Mouse (Mus musculus) midbrain, embryonic 14.5 days (tissue): ENCODE data around the gene Lrrc41. TPM values are rescaled to one million over a fixed set of nuclear protein-coding genes. Genes with fewer than 3 reads are reported as not detected.

ENCODE experiments used
- ATAC-seq: fragments of 200-750 bp; cut with Nextera tagmentation; 2 replicates; pipeline ENCODE4 v1.8.0; 2017; ENCODE audit warnings: moderate number of reproducible peaks, moderate library complexity; ENCODE audit not compliant: low FRiP score, low TSS enrichment
- DNase-seq: peaks from one replicate; pipeline ENCODE4 v3.0.0-alpha.2; 2015
- H3K27ac ChIP-seq: fragments of 300-500 bp; sonication (generic); replicated peaks from 2 replicates; pipeline ENCODE4 v1.5.1; 2014; ENCODE audit warnings: mild to moderate bottlenecking, low read depth, low read length, moderate library complexity
- H3K27me3 ChIP-seq: fragments of 300-500 bp; sonication (generic); 2 replicates; pipeline ENCODE4 v1.6.1; 2014; ENCODE audit warnings: low read length, control low read depth, mixed read lengths; ENCODE audit not compliant: control insufficient read depth, insufficient read depth
- H3K36me3 ChIP-seq: fragments of 300-500 bp; sonication (generic); 2 replicates; pipeline ENCODE4 v1.6.1; 2014; ENCODE audit warnings: low read length, control low read depth; ENCODE audit not compliant: control insufficient read depth, insufficient read depth
- H3K4me1 ChIP-seq: fragments of 300-500 bp; sonication (generic); 2 replicates; pipeline ENCODE4 v1.6.1; 2014; ENCODE audit warnings: mild to moderate bottlenecking, antibody characterized with exemption, low read length, control low read depth; ENCODE audit not compliant: control insufficient read depth, insufficient read depth
- H3K4me2 ChIP-seq: fragments of 300-500 bp; sonication (generic); 2 replicates; pipeline ENCODE4 v1.6.1; 2014; ENCODE audit warnings: mild to moderate bottlenecking, low read length, moderate library complexity
- H3K4me3 ChIP-seq: fragments of 300-500 bp; sonication (generic); replicated peaks from 2 replicates; pipeline ENCODE4 v1.5.1; 2014; ENCODE audit warnings: low read depth, low read length
- H3K9ac ChIP-seq: fragments of 300-500 bp; sonication (generic); replicated peaks from 2 replicates; pipeline ENCODE4 v1.6.1; 2014; ENCODE audit warnings: mild to moderate bottlenecking, low read length, moderate library complexity
- H3K9me3 ChIP-seq: fragments of 300-500 bp; sonication (generic); 2 replicates; pipeline ENCODE4 v1.6.1; 2016; ENCODE audit warnings: low read length, control low read depth, mixed read lengths; ENCODE audit not compliant: control insufficient read depth
- WGBS: fragments of 180-500 bp; shearing (Covaris S2); extraction: QIAGEN DNeasy Blood & Tissue Kit; methylation state at CpG from one replicate; pipeline ENCODE4 v1.1.7; 2014; 5-methylcytosine and 5-hydroxymethylcytosine counted together
- polyA plus RNA-seq: library from polyadenylated mRNA; unstranded; fragments of >200 nt; fragmentation: Nextera tagmentation; extraction: Ambion mirVana; gene quantifications from 2 replicates; pipeline ENCODE4 v1.2.1, GENCODE M21; 2014

The Lrrc41 gene
- polyA plus RNA-seq, 1 experiment from 2014 or later: 75.2 TPM

DNA sequence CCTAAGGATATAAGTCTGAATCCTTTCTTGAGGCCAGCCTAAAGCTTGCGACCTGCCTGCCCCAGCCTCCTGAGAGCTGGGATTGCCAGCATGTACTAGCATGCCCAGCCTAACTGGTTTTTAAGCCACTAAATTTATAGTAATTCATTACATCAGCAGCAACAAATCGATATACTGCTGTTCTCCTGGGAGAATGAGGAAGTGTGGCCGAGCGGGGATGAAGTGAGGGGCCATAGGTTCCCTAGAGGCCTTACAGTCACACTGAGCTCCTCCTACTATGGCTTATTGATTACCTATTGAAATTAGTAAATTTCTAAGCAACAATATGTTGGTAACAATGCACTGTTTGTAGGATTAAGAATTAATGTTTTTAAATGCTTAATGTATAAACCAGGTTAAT lies 58.1 kb downstream of the Lrrc41 start:
- Histone ChIP-seq H3K27me3 (no peaks in the 10 kb centered on the region), H3K9me3 (no peaks in the 10 kb centered on the region), H3K36me3 (no peaks in the 10 kb centered on the region), H3K4me3 (no peak overlapping the region), H3K27ac (no peak overlapping the region), H3K9ac (no peak overlapping the region), H3K4me2 (no peak overlapping the region), H3K4me1 (no peaks in the 10 kb centered on the region)
- DNase-seq: no peak
- 87% methylated on average over 4 of the region's 4 CpGs for WGBS
- ATAC-seq: no peak

DNA sequence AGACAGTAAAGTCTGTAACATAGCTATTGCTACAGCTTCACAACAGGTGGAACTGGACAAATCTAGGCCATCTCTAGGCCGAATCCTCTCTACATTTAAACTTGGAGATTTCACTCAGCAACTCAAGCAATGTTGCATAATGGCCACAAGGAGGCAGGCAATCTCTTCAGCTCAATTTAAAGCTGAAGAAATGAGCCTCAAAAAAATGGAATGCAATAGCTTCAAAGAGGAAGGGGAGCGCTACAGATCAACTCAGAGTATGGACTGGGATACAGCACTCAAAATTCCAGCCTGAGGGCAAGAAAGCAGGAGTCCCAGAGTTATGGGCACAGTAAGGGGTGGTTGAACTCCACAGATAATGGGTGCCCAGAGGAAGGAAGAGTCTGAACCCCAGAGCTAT lies 59.9 kb downstream of the Lrrc41 start:
- no peak overlapping the region for H3K9ac ChIP-seq
- no peak overlapping the region for H3K27ac ChIP-seq
- H3K27me3 ChIP-seq: no peaks in the 10 kb centered on the region
- no peak for ATAC-seq
- H3K4me1 ChIP-seq: no peaks in the 10 kb centered on the region
- WGBS: 39% methylated on average over 2 of the region's 2 CpGs
- no peak overlapping the region for H3K4me2 ChIP-seq
- DNase-seq: peak; percentile 84
- H3K9me3 ChIP-seq: no peaks in the 10 kb centered on the region
- no peaks in the 10 kb centered on the region for H3K36me3 ChIP-seq
- no peak overlapping the region for H3K4me3 ChIP-seq

DNA sequence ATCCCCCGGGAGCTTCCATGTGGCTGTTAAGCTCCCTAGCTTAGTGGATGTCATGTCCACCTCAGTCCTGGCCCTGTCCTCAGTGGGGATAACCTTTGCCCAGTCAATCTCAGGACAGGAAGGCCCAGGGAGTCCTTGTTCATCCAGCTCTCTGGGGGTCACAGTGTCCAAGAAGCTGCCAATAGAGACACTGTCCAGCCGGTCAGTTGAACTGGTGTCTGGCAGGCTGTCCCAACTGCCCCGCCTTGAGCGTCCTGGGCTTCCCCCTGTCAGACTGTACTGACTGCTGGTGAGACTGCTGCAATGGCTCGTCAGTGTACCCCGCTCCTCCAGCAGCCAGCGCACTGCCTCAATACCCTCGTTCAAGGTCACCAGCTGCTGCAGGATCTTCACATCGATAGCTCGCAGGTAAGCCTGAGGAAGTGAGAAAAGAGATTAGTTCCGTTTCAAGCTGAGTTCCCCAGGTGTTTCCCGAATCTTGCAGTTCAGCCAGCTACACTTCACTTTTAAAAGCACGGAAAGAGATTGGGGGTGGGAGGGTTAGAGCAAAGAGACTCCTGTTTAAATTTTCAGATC lies 62.4 kb downstream of the Lrrc41 start:
- WGBS: 52% methylated on average over 13 of the region's 13 CpGs
- no peak overlapping the region for H3K27ac ChIP-seq
- H3K9me3 ChIP-seq: no peaks in the 10 kb centered on the region
- no peak overlapping the region for H3K4me3 ChIP-seq
- ATAC-seq (no peak), DNase-seq (no peak)
- H3K36me3 ChIP-seq: no peaks in the 10 kb centered on the region
- no peak overlapping the region for H3K4me2 ChIP-seq
- H3K9ac ChIP-seq: no peak overlapping the region
- no peaks in the 10 kb centered on the region for H3K27me3 ChIP-seq
- no peaks in the 10 kb centered on the region for H3K4me1 ChIP-seq

DNA sequence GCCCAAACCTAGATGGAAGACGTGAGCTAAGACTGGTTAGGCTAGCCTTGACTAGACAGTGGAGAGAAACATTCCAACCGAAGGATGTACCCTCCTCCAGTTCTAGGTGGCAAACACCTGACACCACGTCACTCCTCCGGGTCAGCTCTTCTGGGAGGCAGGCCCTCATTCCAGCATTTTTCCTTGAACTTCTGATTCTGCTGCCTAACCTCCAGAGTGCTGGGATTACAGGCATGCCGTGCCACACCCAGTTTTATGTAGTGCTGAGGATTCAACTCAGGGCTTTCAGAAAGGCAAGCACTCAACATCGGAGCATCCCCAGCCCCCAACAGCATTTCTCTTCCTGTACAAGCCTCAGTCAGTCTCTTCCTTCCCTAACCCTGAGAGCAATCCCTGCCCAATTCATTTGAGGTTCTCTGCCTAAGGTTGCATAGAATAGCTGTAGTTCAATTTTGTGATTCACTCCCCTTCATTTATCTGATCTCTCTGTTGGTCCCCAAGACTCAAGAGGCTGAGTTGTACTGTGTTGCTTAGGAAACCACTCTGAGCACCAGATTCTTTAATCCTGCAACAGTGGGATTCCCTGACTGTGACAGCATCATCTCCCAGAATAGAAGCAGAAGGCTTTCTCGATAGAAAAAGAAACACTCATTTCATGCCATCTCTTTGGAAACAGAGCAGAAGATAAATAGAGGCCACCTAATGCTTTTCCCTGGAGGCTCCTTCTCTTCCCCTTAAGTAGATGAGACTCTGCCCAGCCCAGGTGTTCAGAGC lies 65.9 kb downstream of the Lrrc41 start:
- Histone ChIP-seq H3K36me3 (no peaks in the 10 kb centered on the region), H3K9ac (no peak overlapping the region), H3K4me2 (no peak overlapping the region), H3K4me1 (peaks cover 16% of the 10 kb centered on the region; the same call in 1 of the 2 replicates), H3K27ac (no peak overlapping the region), H3K27me3 (0 out of 2 replicates have a peak, but pooled peaks cover 4% of the 10 kb centered on the region), H3K9me3 (no peaks in the 10 kb centered on the region), H3K4me3 (no peak overlapping the region)
- DNase-seq (no peak), ATAC-seq (no peak)
- 78% methylated on average over 7 of the region's 7 CpGs for WGBS

DNA sequence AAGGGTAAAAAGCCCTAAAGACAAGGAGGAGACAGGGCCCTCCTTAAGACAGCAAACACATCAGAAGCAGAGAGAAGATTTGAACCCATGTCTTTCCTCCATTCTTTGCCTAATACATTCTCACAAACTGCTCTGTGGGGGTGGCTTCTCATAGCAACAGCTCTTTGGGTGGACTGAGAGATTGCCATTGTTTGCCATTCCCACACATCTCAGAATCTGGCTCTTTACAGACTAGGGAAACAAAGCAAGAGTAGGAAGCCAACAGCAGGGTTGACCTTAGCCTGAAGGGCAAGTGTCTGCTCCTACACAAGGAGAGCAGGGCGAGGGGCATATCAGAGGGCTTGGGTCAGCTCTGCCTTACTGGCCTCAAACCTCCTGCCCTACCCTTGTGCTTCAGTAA lies 66.7 kb downstream of the Lrrc41 start:
- peaks cover 16% of the 10 kb centered on the region; the same call in 1 of the 2 replicates for H3K4me1 ChIP-seq
- H3K9ac ChIP-seq: no peak overlapping the region
- no peak for DNase-seq
- ATAC-seq: no peak
- H3K9me3 ChIP-seq: no peaks in the 10 kb centered on the region
- H3K36me3 ChIP-seq: no peaks in the 10 kb centered on the region
- H3K27ac ChIP-seq: no peak overlapping the region
- H3K27me3 ChIP-seq: 0 out of 2 replicates have a peak, but pooled peaks cover 4% of the 10 kb centered on the region
- WGBS: 76% methylated on average over 1 of the region's 1 CpGs
- no peak overlapping the region for H3K4me2 ChIP-seq
- H3K4me3 ChIP-seq: no peak overlapping the region

DNA sequence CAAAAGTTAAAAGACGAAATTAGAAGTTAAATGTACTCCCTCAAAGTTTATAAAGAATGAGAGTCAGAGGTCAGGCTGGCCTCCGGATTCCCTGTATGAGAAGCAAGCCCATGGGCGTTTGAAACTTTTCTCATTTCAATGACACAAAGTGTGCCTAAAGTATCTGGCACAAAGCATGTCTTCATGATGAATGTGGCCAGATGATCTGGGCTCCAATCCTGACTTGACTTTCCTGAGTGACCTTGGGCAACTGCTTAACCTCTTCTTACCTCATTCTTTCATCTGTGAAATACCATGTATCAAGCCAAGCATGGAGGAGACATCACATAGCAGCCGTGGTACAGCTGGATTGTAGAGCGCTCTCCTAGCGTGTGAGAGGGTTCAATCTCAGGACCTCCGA lies 67.2 kb downstream of the Lrrc41 start:
- Histone ChIP-seq H3K4me2 (no peak overlapping the region), H3K9ac (no peak overlapping the region), H3K36me3 (no peaks in the 10 kb centered on the region), H3K27ac (no peak overlapping the region), H3K4me3 (no peak overlapping the region), H3K4me1 (peaks cover 16% of the 10 kb centered on the region; the same call in 1 of the 2 replicates), H3K9me3 (no peaks in the 10 kb centered on the region), H3K27me3 (0 out of 2 replicates have a peak, but pooled peaks cover 4% of the 10 kb centered on the region)
- DNase-seq (no peak), ATAC-seq (no peak)
- WGBS: 79% methylated on average over 7 of the region's 7 CpGs

DNA sequence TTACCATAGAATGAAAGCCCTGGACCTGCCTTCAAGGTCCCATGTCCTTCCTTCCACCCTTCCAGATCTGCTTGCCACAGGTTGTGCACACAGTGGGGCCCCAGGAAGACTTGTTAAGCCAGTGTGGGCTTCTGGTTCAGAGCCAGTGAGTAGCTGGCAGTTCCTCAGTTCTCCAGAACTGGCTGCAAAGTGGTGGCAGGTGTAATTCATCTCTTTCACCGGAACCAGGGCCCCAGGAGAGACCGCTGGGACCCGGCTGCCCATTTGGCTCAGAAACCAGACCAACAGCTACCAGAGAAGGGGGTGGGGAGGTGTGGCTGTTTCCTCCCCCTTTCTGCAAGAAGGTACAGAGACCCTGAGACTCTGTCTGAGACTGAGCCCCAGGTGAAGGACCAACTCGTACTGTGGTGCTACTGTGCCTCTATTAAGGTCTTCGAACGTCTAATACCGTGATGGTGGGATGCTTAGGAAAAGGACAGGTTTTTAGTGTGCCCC lies 68.3 kb downstream of the Lrrc41 start:
- H3K4me2 ChIP-seq: peak overlapping the region; percentile 87
- H3K27ac ChIP-seq: no peak overlapping the region
- no peak overlapping the region for H3K4me3 ChIP-seq
- DNase-seq (no peak), ATAC-seq (no peak)
- no peaks in the 10 kb centered on the region for H3K9me3 ChIP-seq
- H3K9ac ChIP-seq: no peak overlapping the region; the same call in 1 of the 2 replicates
- peaks cover 16% of the 10 kb centered on the region; the same call in 1 of the 2 replicates for H3K4me1 ChIP-seq
- H3K36me3 ChIP-seq: no peaks in the 10 kb centered on the region
- WGBS: 14% methylated on average over 7 of the region's 7 CpGs
- 0 out of 2 replicates have a peak, but pooled peaks cover 4% of the 10 kb centered on the region for H3K27me3 ChIP-seq

DNA sequence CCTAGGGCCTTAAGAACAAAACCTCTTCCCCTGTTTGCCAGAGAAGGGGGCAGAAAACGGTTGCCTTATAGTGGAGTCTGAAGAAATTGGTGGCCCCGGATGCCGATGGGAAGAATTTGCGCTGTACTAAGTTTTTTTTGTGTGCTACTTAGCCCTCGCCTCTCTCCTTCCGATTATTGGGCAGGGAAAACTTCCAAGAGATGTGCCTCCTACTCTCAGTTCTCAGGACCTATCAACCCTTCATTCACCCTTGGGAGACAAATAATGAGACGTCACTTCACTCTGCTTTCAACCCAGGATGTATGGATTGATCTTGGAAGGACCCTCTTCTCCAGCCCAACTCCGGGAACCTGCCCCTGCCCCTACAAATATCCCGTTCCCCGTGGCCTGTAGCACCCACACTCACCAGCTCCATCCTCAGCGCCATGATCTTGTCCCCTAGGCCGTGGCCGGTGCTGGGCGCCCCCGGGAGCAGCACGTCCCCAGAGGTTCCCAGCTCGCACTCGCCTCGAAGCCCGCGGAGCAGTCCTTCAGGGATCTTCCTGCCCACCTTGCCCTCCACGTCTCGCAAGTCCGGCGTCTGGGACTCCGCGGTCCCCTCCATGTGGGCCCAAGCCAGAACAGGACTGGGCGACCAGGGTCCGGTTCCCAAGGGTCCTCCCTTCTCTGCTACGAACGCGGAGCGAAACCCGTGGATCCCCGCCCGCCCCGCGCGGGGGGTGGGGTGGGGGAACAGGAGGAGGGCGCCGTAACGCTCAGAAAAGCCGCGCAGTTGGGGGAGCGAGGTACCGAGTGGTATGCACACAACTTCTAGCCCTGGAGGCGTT lies 69.0 kb downstream of the Lrrc41 start:
- Histone ChIP-seq H3K9ac (peak overlapping the region; percentile 50), H3K9me3 (no peaks in the 10 kb centered on the region), H3K36me3 (no peaks in the 10 kb centered on the region), H3K4me3 (peak overlapping the region; percentile 53), H3K27ac (no peak overlapping the region), H3K4me1 (peaks cover 16% of the 10 kb centered on the region; the same call in 1 of the 2 replicates), H3K4me2 (peak overlapping the region; percentile 87), H3K27me3 (0 out of 2 replicates have a peak, but pooled peaks cover 4% of the 10 kb centered on the region)
- 1% methylated on average over 42 of the region's 47 CpGs for WGBS
- DNase-seq: peak; percentile 76
- ATAC-seq: peak; percentile 58; the same call in 1 of the 2 replicates
